Mouse (Mus musculus) intestine, embryonic 14.5 days (tissue): ENCODE results near the gene Fgd5. TPM values are rescaled to one million over a fixed set of nuclear protein-coding genes. Genes with fewer than 3 reads are reported as not detected.
A peak's percentile ranks its signal among the peaks of the same experiment; 100 is the strongest.

Experiments used
- ATAC-seq: fragments of 200-750 bp; cut with Nextera tagmentation; replicated peaks from 2 replicates; pipeline ENCODE4 v1.8.0; 2017; ENCODE audit warnings: low read depth, moderate number of reproducible peaks, moderate TSS enrichment, moderate library complexity; ENCODE audit not compliant: low FRiP score, low TSS enrichment
- DNase-seq: peaks from one replicate; pipeline ENCODE4 v3.0.0-alpha.2; 2018; ENCODE audit warnings: low spot score
- H3K27ac ChIP-seq: fragments of 300-500 bp; sonication (generic); 2 replicates; pipeline ENCODE4 v1.5.1; 2014; ENCODE audit warnings: low read depth, mild to moderate bottlenecking, control low read depth
- H3K27me3 ChIP-seq: fragments of 300-500 bp; sonication (generic); replicated peaks from 2 replicates; pipeline ENCODE4 v1.6.1; 2014; ENCODE audit warnings: low read length, control low read depth; ENCODE audit not compliant: control insufficient read depth, insufficient read depth
- H3K36me3 ChIP-seq: fragments of 300-500 bp; sonication (generic); 2 replicates; pipeline ENCODE4 v1.6.1; 2014; ENCODE audit warnings: low read length, control low read depth; ENCODE audit not compliant: control insufficient read depth, insufficient read depth
- H3K4me1 ChIP-seq: fragments of 300-500 bp; sonication (generic); replicated peaks from 2 replicates; pipeline ENCODE4 v1.6.1; 2014; ENCODE audit warnings: low read length, control low read depth, mixed read lengths; ENCODE audit not compliant: control insufficient read depth, insufficient read depth
- H3K4me2 ChIP-seq: fragments of 300-500 bp; sonication (generic); 2 replicates; pipeline ENCODE4 v1.6.1; 2014; ENCODE audit warnings: low read length
- H3K4me3 ChIP-seq: fragments of 300-500 bp; sonication (generic); 2 replicates; pipeline ENCODE4 v1.5.1; 2014; ENCODE audit warnings: low read depth, low read length, control low read depth, mixed read lengths
- H3K9ac ChIP-seq: fragments of 300-500 bp; sonication (generic); 2 replicates; pipeline ENCODE4 v1.6.1; 2014; ENCODE audit warnings: mild to moderate bottlenecking, low read length
- H3K9me3 ChIP-seq: fragments of 300-500 bp; sonication (generic); 2 replicates; pipeline ENCODE4 v1.6.1; 2016; ENCODE audit warnings: low read length, control low read depth; ENCODE audit not compliant: control insufficient read depth
- WGBS: fragments of 180-500 bp; shearing (Covaris S2); extraction: QIAGEN DNeasy Blood & Tissue Kit; methylation state at CpG from one replicate; pipeline ENCODE4 v1.1.7; 2014; 5-methylcytosine and 5-hydroxymethylcytosine counted together
- polyA plus RNA-seq: library from polyadenylated mRNA; unstranded; fragments of >200 nt; fragmentation: Nextera tagmentation; extraction: Ambion mirVana; gene quantifications from 2 replicates; pipeline ENCODE4 v1.2.1, GENCODE M21; 2014

The Fgd5 gene
- polyA plus RNA-seq, 1 experiment from 2014 or later, result 5.5 TPM

GRCm38 (mm10) chr6:92063452-92063851 is 84.8 kb downstream of the Fgd5 start:
- Histone ChIP-seq H3K4me2 (no peak overlapping the region), H3K36me3 (no peaks in the 10 kb centered on the region), H3K4me3 (no peak overlapping the region), H3K4me1 (no peaks in the 10 kb centered on the region), H3K27ac (no peak overlapping the region), H3K9me3 (no peaks in the 10 kb centered on the region), H3K9ac (no peak overlapping the region), H3K27me3 (no peaks in the 10 kb centered on the region)
- ATAC-seq, result no peak
- 83% methylated on average over 2 of the region's 2 CpGs for WGBS
- DNase-seq, result no peak

GRCm38 (mm10) chr6:92064101-92064500 is 85.4 kb downstream of the Fgd5 start:
- H3K9me3 ChIP-seq, result no peaks in the 10 kb centered on the region
- H3K27me3 ChIP-seq, result no peaks in the 10 kb centered on the region
- no peaks in the 10 kb centered on the region for H3K4me1 ChIP-seq
- DNase-seq, result no peak
- ATAC-seq, result no peak
- no peak overlapping the region for H3K27ac ChIP-seq
- WGBS, result 78% methylated on average over 10 of the region's 10 CpGs
- H3K4me2 ChIP-seq, result no peak overlapping the region
- no peaks in the 10 kb centered on the region for H3K36me3 ChIP-seq
- no peak overlapping the region for H3K4me3 ChIP-seq
- H3K9ac ChIP-seq, result no peak overlapping the region

- Histone ChIP-seq H3K27me3 (no peaks in the 10 kb centered on the region), H3K9me3 (no peaks in the 10 kb centered on the region), H3K27ac (no peak overlapping the region), H3K4me1 (no peaks in the 10 kb centered on the region), H3K4me3 (no peak overlapping the region), H3K36me3 (no peaks in the 10 kb centered on the region), H3K4me2 (no peak overlapping the region), H3K9ac (no peak overlapping the region)
- ATAC-seq (0 out of 2 replicates have a peak, but pooled peaks have one; percentile 38), DNase-seq (peak; percentile 71)
- WGBS, result 53% methylated on average over 12 of the region's 12 CpGs
These were observed 87.2 kb downstream of the Fgd5 start for GRCm38 (mm10) chr6:92065721-92066496.

- Histone ChIP-seq H3K9ac (no peak overlapping the region), H3K9me3 (no peaks in the 10 kb centered on the region), H3K4me2 (no peak overlapping the region), H3K4me1 (no peaks in the 10 kb centered on the region), H3K36me3 (no peaks in the 10 kb centered on the region; the same call in 1 of the 2 replicates), H3K27me3 (no peaks in the 10 kb centered on the region), H3K27ac (no peak overlapping the region), H3K4me3 (no peak overlapping the region)
- ATAC-seq, result peak; percentile 78
- WGBS, result 27% methylated on average over 16 of the region's 16 CpGs
- DNase-seq, result peak; percentile 83
These were observed 88.6 kb downstream of the Fgd5 start for GRCm38 (mm10) chr6:92067146-92067790.

GRCm38 (mm10) chr6:92071121-92071839 is 92.6 kb downstream of the Fgd5 start:
- no peak for DNase-seq
- Histone ChIP-seq H3K27me3 (no peaks in the 10 kb centered on the region), H3K4me3 (no peak overlapping the region), H3K4me1 (no peaks in the 10 kb centered on the region), H3K36me3 (no peaks in the 10 kb centered on the region; the same call in 1 of the 2 replicates), H3K27ac (no peak overlapping the region), H3K4me2 (no peak overlapping the region), H3K9me3 (no peaks in the 10 kb centered on the region), H3K9ac (no peak overlapping the region)
- 45% methylated on average over 15 of the region's 15 CpGs for WGBS
- no peak for ATAC-seq

- Histone ChIP-seq H3K4me1 (no peaks in the 10 kb centered on the region), H3K9me3 (no peaks in the 10 kb centered on the region), H3K4me3 (no peak overlapping the region), H3K4me2 (no peak overlapping the region), H3K36me3 (no peaks in the 10 kb centered on the region), H3K9ac (no peak overlapping the region), H3K27me3 (no peaks in the 10 kb centered on the region), H3K27ac (no peak overlapping the region)
- DNase-seq, result no peak
- ATAC-seq, result no peak
- WGBS, result 98% methylated on average over 2 of the region's 2 CpGs
These were observed 102.1 kb downstream of the Fgd5 start for GRCm38 (mm10) chr6:92080730-92081129.

GRCm38 (mm10) chr6:92082756-92083155 is 104.1 kb downstream of the Fgd5 start:
- no peak for ATAC-seq
- Histone ChIP-seq H3K9me3 (no peaks in the 10 kb centered on the region), H3K9ac (no peak overlapping the region), H3K4me1 (no peaks in the 10 kb centered on the region), H3K27me3 (no peaks in the 10 kb centered on the region), H3K4me3 (no peak overlapping the region), H3K27ac (no peak overlapping the region), H3K36me3 (no peaks in the 10 kb centered on the region), H3K4me2 (no peak overlapping the region)
- WGBS, result 80% methylated on average over 4 of the region's 4 CpGs
- no peak for DNase-seq

GRCm38 (mm10) chr6:92084932-92085331 is 106.3 kb downstream of the Fgd5 start:
- H3K4me1 ChIP-seq, result no peaks in the 10 kb centered on the region
- ATAC-seq (no peak), DNase-seq (no peak)
- no peak overlapping the region for H3K4me3 ChIP-seq
- H3K27ac ChIP-seq, result no peak overlapping the region
- H3K4me2 ChIP-seq, result no peak overlapping the region
- no peaks in the 10 kb centered on the region for H3K36me3 ChIP-seq
- H3K9me3 ChIP-seq, result no peaks in the 10 kb centered on the region
- no peak overlapping the region for H3K9ac ChIP-seq
- no peaks in the 10 kb centered on the region for H3K27me3 ChIP-seq
- WGBS, result 84% methylated on average over 3 of the region's 3 CpGs
